Mouse (Mus musculus) liver, adult 2 months (tissue): ENCODE results near the gene Cmah.

Source experiments
- CTCF ChIP-seq: fragments of 200-500 bp; IDR thresholded peaks from 2 replicates; pipeline ENCODE4 v1.5.1; 2011; ENCODE audit warnings: low read depth, low read length, control low read depth
- POLR2A ChIP-seq: fragments of 200-500 bp; IDR thresholded peaks from 2 replicates; pipeline ENCODE4 v1.6.1; 2011; ENCODE audit warnings: low read length, control low read depth; ENCODE audit not compliant: insufficient read depth; ENCODE audit errors: extremely low read depth

DNA sequence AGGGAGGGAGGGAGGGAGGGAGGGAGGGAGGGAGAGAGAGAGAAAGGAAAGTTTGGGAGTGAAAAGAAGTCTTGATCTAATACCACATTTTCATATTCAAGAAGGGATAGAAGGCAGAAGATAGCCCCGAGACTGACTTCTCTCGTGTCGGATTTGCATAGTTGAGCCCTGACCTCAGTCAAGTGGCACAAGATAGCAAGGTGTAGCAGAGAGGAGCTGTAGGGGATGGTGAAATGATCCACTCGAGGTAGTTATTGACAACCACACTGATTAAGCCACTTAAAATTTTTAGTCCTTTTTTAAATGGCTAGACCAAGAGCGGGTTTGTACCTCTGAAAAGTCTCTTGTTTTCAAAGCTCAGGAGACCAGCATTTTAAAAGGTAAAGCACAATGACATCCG is 171.1 kb downstream of the Cmah start:
- no peak for TF ChIP-seq CTCF
- TF ChIP-seq POLR2A = no peak
